Mouse (Mus musculus) adrenal gland, postnatal 14 days (tissue): ENCODE measurements around the gene Faf1. TPM values are rescaled to one million over a fixed set of nuclear protein-coding genes. Genes with fewer than 3 reads are reported as not detected.

Source experiments
- DNase-seq: peaks from one replicate; pipeline ENCODE4 v3.0.0; 2021; ENCODE audit warnings: mixed read lengths
- total RNA-seq: library from RNA; stranded (reverse); gene quantifications from 2 replicates; pipeline ENCODE4 v1.2.3, GENCODE M21; 2021

Faf1 gene
- total RNA-seq, 1 experiment from 2014 or later: 26.9 TPM

DNA sequence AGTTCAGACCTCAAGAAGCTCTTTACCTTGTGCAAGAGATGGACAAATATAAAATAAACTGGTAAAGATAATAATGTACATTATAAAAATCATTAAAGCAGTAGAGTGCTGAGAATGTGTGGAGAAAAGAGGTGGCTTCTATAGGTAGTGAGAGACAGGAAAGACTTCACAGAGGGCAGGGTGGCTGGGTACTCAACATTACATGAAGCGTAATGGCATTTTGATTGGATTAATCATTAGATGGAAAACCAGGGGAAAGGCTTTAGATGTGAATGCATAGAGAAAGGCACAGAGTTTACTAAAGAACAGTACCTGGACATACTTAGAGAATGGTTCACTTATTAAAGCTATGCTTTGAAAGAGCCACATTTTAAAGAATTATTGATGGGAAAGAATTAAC, 252.7 kb downstream of the Faf1 start:
- DNase-seq: no peak

- no peak for DNase-seq
These were observed 254.1 kb downstream of the Faf1 start for GRCm38 (mm10) chr4:109930445-109930844.

DNA sequence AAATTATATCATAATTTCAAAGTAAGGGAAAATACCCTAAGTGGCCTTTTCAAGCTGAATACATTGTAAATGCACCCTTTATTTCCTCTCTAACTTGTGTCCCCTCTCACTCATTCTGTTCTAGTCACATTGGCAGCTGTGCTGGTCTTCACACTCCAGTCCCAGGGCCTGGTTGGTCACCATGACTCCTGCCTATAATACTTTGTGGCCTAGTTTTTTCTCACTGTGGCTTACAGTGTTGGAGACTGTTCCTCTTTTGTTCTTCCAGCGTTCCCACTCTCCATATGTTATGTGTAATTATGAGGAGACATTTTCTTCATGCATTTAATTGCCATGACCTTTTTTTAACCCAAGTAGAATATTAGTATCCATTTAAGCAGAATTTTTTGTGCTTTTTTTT, 254.5 kb downstream of the Faf1 start:
- DNase-seq: no peak

DNA sequence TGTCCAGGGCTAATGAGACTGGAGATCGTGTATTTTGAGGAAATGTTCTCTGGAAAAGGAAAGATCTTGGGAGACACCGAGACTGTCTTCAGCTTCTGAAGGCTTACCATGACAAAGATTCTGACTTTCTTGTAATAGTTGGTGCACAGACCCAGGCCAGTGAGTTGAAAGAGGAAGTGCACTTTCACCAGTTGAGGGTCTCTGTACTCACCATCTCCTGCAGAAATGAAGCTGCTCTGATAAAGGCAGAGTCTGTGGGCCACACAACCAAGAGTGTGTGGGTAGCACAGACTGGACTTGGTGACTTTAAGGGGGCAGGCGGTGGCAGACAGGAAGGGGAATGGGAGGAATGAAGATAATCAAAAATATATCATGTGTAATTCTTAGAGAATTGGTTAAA, 260.2 kb downstream of the Faf1 start:
- DNase-seq: no peak

DNA sequence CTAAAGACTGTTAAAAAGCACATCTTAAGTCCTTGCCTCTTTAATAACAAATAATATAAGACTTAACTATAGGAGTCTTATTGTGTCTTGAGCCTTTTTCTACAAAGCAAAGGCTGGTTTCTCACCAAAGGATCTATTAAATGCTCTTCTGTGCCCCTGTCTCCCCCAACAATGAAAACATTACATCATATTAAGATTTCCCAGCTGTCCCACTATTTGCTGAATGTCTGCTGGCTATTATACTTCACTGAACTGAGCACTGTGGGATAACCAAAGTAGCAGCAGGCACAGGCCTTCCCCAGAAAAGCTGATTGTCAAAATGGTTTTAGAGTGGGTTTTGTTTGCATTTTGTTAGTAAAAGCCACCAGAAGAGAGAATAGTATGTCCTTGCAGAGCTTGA, 262.9 kb downstream of the Faf1 start:
- DNase-seq: no peak

GRCm38 (mm10) chr4:109945554-109945953, 269.2 kb downstream of the Faf1 start:
- no peak for DNase-seq

GRCm38 (mm10) chr4:109949307-109949706, 272.9 kb downstream of the Faf1 start:
- no peak for DNase-seq

GRCm38 (mm10) chr4:109953509-109953908, 277.1 kb downstream of the Faf1 start:
- DNase-seq: no peak

DNA sequence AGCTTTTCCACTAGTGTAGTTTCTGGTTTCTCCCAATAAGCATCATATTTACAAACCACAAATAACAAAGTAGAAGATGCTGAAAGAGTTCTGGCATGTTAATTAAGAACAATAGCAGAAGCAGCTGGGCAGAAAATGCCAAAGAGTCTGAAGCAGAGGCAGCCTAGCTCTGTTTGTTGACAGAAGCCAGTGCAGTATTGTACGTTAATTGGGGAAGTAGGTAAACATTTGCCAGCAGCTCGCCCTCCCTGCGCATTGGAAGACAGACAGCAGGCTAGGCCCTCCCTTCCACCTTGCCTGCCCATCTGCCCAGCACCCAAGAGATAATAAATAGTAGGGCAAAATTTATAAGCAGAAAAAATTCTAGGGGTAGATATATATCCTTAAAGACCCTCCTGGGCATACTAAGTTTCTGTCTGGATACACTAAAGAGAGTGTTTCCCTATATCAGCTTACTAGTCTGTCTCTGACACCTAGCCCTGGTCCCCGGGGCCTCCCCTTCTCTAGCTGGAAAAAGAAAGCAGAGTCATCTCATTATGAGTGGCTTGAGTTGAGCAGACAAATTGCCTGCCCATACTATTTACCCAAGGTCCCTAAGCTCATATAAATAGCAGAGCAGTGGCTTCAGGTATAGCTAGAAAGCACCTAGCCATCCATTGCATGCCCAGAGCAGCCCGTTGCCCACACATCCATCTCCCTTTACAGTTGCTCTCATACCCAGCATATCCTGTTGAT, 284.0 kb downstream of the Faf1 start:
- DNase-seq: no peak

DNA sequence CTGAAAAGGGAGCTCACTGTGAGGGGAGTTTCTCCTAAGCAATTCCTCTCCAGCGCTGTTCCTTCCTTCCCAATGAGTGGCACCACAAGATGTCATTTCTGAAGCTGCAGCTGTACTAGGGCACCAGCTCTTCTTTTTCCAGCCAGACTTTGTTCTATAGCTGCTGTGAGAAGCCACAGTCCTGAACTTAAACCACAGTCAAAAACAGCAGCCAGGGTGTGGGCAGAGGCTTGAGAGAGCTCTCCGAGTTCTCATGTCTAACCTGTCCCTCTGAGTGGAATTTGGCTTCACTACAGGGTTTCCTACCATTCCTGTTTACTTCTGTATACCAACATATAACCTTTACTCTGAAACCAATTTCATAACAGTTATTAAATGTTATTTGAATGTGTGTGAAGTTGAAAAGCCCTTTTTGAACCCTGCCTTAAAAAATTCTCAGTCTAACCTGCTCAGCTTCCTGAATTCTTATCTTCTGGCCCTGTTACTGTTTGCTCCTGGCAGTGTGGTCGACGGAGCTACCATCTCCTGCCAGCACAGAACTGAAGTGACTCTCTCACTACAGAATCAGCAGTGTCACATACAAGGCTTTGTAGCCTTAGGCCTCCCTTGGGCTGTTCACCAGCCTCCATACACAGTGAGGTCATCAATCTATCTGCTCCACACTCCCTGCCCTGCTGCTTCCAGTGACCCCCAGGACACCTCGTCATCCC, 287.3 kb downstream of the Faf1 start:
- no peak for DNase-seq

DNA sequence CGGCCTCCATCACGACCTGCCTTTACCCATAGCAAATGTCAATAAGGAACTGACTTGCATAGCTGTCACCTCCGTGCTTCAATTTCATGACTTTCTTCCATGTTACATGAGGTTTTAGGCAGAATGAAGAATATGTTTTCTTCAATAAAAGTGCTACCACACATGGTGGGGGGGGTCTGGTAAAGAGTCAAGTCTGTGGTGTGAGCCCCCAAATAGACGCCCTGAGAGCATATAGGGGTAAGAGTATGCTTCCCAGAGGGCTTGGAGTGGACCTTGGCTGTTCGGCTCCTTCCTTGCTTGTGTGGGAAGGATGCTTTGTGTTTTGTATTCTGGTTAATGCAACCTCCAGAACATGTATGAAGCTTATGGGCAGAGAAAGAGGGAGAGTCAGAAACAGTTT, 293.2 kb downstream of the Faf1 start:
- DNase-seq: no peak

DNA sequence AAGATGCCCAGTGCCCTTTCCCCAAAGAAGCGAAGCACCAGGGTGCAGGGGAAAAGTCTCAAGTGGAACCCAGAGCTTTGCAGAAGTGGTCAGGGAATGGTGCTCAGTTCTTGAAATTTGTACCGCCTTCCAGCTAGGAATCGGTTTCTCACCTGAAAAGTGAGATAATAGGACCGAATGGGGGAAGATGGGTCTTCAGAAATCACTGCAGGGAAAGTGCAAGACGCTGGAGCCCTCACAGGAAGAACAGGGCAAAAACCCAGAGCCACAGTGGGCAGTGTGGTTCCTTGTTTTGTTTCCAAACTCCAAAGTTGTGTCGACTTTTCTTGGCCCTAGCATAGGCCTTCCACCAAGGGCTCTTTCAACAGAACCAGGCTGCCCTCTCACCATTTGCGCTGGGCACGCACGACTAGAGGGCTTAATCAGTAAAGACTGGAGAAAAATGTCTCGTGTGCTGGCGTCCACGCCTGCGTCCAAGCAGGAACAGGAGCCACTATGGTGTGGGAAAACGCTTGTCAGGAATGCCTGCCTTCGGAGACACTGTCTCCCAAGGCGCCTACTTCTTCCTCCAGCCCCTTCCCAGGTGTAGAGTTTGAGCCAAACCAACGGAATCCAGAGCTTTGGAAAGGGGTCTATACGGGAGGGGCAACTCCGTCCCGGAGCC, 297.7 kb downstream of the Faf1 start:
- DNase-seq: no peak

GRCm38 (mm10) chr4:109974655-109975380, 298.4 kb downstream of the Faf1 start:
- no peak for DNase-seq

DNA sequence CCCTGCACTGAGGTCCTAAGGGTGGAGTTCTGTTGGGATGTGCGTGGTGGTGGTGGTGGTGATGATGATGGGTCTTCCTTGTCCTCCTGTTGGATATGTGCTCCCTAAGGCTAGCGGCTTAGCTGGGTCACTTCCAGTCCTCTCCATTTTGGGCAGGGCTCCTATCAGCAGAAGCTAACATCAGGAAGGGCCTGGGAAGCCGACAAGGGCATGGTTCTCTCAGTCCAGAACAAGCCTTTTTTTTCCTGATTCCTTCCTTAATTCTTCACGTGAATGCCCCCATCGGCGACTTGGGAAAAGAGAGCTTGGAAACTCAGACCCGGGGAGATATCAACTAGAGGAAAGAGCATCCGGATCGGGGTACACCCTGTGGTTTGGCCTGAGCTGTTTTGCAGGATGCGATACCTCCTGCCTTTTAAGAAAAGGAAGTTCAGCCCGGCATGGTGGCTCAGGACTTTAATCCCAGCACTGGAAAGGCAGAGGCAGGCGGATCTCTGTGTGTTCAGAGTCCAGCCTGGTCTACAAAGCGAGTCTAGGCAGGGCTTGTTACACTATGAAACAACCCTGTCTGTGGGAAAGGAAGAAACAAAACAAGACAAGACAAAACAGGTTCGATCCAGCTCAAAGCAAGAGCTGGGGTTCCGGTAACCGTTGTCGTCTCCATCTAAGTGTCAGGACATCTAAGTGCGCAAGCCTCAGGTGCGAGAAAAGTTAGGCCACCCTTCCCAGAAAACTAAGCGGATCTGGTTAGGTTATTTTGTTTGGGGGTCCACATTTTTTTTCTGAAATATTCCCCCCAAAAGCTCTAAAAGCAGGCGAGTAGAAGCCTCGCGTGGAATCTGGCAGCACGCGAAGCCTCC, 299.2 kb downstream of the Faf1 start:
- no peak for DNase-seq

- DNase-seq: no peak
These were observed 300.1 kb downstream of the Faf1 start for GRCm38 (mm10) chr4:109976273-109977147.

DNA sequence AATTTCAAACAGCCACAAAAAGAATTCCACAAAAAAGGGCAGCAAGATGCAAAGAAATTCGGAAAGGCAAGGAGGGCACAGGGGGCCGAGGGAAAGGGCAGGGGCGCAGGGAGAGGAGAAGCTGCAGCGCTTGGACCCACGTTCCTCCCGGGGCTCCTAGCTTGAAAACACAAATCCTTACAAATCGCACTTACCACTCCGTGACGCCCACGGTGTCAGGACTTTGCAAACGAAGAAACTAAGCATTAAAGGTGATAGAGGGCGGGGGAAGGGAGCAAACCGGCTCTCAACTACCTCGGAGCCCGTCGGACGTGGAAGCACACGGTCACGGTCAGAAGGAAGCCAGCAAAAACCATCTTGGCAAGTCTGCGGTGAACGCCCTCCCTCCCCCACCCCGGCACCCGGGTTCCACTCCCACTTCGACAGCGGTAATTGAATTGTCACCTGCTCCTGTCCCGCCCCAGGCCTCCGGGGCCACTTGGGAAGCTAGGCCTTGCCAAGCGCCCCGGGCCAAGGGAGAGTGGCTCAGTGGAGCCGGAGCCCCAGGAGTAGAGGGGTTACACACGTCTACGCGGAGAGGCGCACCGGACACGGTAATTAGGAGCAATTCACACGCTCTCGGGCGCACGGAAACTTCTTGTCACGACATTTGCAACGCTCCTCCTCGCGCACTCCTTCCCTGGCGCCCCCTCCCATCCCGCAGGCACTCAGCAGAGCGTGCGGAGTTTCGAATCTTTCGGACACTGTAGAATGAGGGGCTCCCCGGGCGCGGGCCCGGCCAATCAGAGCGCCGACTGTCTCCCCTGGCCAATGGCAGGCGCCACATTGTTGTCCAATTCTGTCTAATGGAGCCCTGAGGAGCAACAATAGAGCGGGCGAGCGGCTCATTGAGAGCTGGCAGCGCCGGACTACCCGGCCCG, 301.0 kb downstream of the Faf1 start, which contains the start of gene Dmrta2:
TSS of gene Dmrta2 (plus strand) at position 906 of the 920 bp plus-strand sequence.
- DNase-seq: no peak

GRCm38 (mm10) chr4:109978068-109978857, 301.9 kb downstream of the Faf1 start:
- DNase-seq: no peak

GRCm38 (mm10) chr4:109978858-109979340, 302.5 kb downstream of the Faf1 start:
- DNase-seq: no peak
